In the genomic region with DNA sequence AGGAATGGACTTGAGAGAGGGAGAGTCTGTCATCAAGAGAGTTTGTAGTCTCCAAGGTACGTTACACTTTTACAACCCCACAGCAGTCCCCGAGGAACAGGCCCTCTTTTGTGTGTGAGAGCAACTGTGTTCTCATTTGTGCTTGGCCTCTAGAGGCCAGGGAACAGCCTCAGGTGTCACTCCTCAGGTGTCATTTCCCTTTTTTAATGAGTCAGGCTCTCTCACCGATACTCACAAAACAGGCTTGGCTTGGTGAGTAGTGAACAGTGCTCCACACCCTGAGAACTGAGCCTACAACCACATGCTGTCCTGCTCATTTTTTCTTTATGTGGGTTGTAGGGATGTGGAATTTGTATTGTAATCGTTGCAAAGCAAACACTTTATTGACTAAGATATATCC, we compare ENCODE assay signal across 22 mouse cellular contexts. TPM values are rescaled to one million over a fixed set of nuclear protein-coding genes. Genes with fewer than 3 reads are reported as not detected.
DNase-seq lines count a peak whose midpoint lies in the region; ATAC-seq lines count a peak whose summit lies in the region.
"Had no signal": no experiment of that assay in that cellular context is flagged by ENCODE, and none has a peak within 500 bp of the region (broad histone marks: within the 10 kb centered on the region; RNA-seq: fewer than 3 reads in every experiment).

No protein-coding gene starts in this region.

- H3K27me3 ChIP-seq in embryonic facial prominence, embryonic 13.5 days: no peaks in the 10 kb centered on the region
- H3K27me3 ChIP-seq in embryonic facial prominence, embryonic 10.5 days (replicated peaks; ENCODE audit: low read depth, poor library complexity, severe bottlenecking): no peaks in the 10 kb centered on the region
- no peaks in the 10 kb centered on the region for H3K27me3 ChIP-seq in limb, embryonic 11.5 days (ENCODE audit: control insufficient read depth, insufficient read depth, low read length)
- no peaks in the 10 kb centered on the region for H3K27me3 ChIP-seq in limb, embryonic 10.5 days (ENCODE audit: low read depth, poor library complexity, severe bottlenecking)
- H3K27me3 ChIP-seq in embryonic facial prominence, embryonic 15.5 days: no peaks in the 10 kb centered on the region
- H3K27me3 ChIP-seq in midbrain, embryonic 13.5 days: no peaks in the 10 kb centered on the region
- H3K27me3 ChIP-seq: embryonic facial prominence, embryonic 12.5 days; forebrain, embryonic 12.5 days had no signal

- 0 out of 2 replicates have a peak, but pooled peaks have one; percentile 20 for ATAC-seq in embryonic facial prominence, embryonic 13.5 days (ENCODE audit: insufficient number of reproducible peaks, insufficient read depth, low FRiP score, low TSS enrichment, low read depth)
- ATAC-seq in limb, embryonic 11.5 days (ENCODE audit: insufficient number of reproducible peaks, low FRiP score, low TSS enrichment, low read depth): 0 out of 2 replicates have a peak, but pooled peaks have one; percentile 39
- peak; percentile 34; the same call in 1 of the 2 replicates for ATAC-seq in embryonic facial prominence, embryonic 15.5 days (ENCODE audit: insufficient number of reproducible peaks, low FRiP score, low TSS enrichment, low read depth)
- no peak for ATAC-seq in midbrain, embryonic 13.5 days
- ATAC-seq: forebrain, embryonic 14.5 days; forebrain, embryonic 16.5 days had no signal

- no peak overlapping the region for H3K9ac ChIP-seq in embryonic facial prominence, embryonic 13.5 days
- H3K9ac ChIP-seq in limb, embryonic 11.5 days (ENCODE audit: low read length): no peak overlapping the region
- H3K9ac ChIP-seq in embryonic facial prominence, embryonic 15.5 days: no peak overlapping the region
- no peak overlapping the region for H3K9ac ChIP-seq in midbrain, embryonic 13.5 days (replicated peaks)
- H3K9ac ChIP-seq: embryonic facial prominence, embryonic 12.5 days; forebrain, embryonic 12.5 days had no signal

- no peak for DNase-seq in embryonic facial prominence, embryonic 10.5 days (ENCODE audit: low spot score)
- DNase-seq in limb, embryonic 11.5 days (ENCODE audit: low spot score): no peak
- no peak for DNase-seq in limb, embryonic 10.5 days (ENCODE audit: low spot score)
- DNase-seq: adrenal gland, adult 2 months; adrenal gland, postnatal 10 days; adrenal gland, postnatal 25 days; cerebellum, adult 11 months; cerebellum, adult 18-20 months; cerebellum, adult 8-10 months; cerebellum, adult 9-11 months; cerebellum, postnatal 14 days; cerebellum, postnatal 36 days; embryo, embryonic 11 days had no signal

- 69% methylated on average over 4 of the region's 4 CpGs for WGBS in embryonic facial prominence, embryonic 13.5 days
- WGBS in embryonic facial prominence, embryonic 10.5 days: 79% methylated on average over 4 of the region's 4 CpGs
- 49% methylated on average over 4 of the region's 4 CpGs for WGBS in limb, embryonic 11.5 days
- 71% methylated on average over 4 of the region's 4 CpGs for WGBS in limb, embryonic 10.5 days
- 68% methylated on average over 4 of the region's 4 CpGs for WGBS in embryonic facial prominence, embryonic 15.5 days
- 92% methylated on average over 4 of the region's 4 CpGs for WGBS in midbrain, embryonic 13.5 days

- no peaks in the 10 kb centered on the region for H3K9me3 ChIP-seq in embryonic facial prominence, embryonic 13.5 days
- no peaks in the 10 kb centered on the region for H3K9me3 ChIP-seq in embryonic facial prominence, embryonic 10.5 days
- H3K9me3 ChIP-seq in limb, embryonic 11.5 days (ENCODE audit: control insufficient read depth, low read length): no peaks in the 10 kb centered on the region
- no peaks in the 10 kb centered on the region for H3K9me3 ChIP-seq in limb, embryonic 10.5 days (replicated peaks)
- H3K9me3 ChIP-seq in embryonic facial prominence, embryonic 15.5 days (replicated peaks): no peaks in the 10 kb centered on the region
- H3K9me3 ChIP-seq in midbrain, embryonic 13.5 days: no peaks in the 10 kb centered on the region
- H3K9me3 ChIP-seq: embryonic facial prominence, embryonic 12.5 days; forebrain, embryonic 10.5 days; forebrain, embryonic 12.5 days had no signal

- H3K4me1 ChIP-seq in embryonic facial prominence, embryonic 13.5 days: no peaks in the 10 kb centered on the region
- H3K4me1 ChIP-seq in embryonic facial prominence, embryonic 10.5 days: no peaks in the 10 kb centered on the region
- no peaks in the 10 kb centered on the region for H3K4me1 ChIP-seq in limb, embryonic 11.5 days (ENCODE audit: control insufficient read depth, insufficient read depth, low read length)
- 0 out of 2 replicates have a peak, but pooled peaks cover 5% of the 10 kb centered on the region for H3K4me1 ChIP-seq in limb, embryonic 10.5 days
- no peaks in the 10 kb centered on the region for H3K4me1 ChIP-seq in embryonic facial prominence, embryonic 15.5 days
- no peaks in the 10 kb centered on the region for H3K4me1 ChIP-seq in midbrain, embryonic 13.5 days (replicated peaks)
- H3K4me1 ChIP-seq: embryonic facial prominence, embryonic 12.5 days; forebrain, embryonic 10.5 days; forebrain, embryonic 12.5 days had no signal

- H3K4me2 ChIP-seq in embryonic facial prominence, embryonic 13.5 days: no peak overlapping the region
- no peak overlapping the region for H3K4me2 ChIP-seq in limb, embryonic 11.5 days (ENCODE audit: low read depth, severe bottlenecking)
- H3K4me2 ChIP-seq in embryonic facial prominence, embryonic 15.5 days (replicated peaks): no peak overlapping the region
- H3K4me2 ChIP-seq in midbrain, embryonic 13.5 days (replicated peaks): no peak overlapping the region
- H3K4me2 ChIP-seq: embryonic facial prominence, embryonic 12.5 days; forebrain, embryonic 12.5 days had no signal

- H3K4me3 ChIP-seq in embryonic facial prominence, embryonic 13.5 days: no peak overlapping the region
- H3K4me3 ChIP-seq in embryonic facial prominence, embryonic 10.5 days: no peak overlapping the region
- no peak overlapping the region for H3K4me3 ChIP-seq in limb, embryonic 11.5 days (ENCODE audit: low read depth, low read length)
- no peak overlapping the region for H3K4me3 ChIP-seq in limb, embryonic 10.5 days
- no peak overlapping the region for H3K4me3 ChIP-seq in embryonic facial prominence, embryonic 15.5 days (replicated peaks)
- H3K4me3 ChIP-seq in midbrain, embryonic 13.5 days (replicated peaks): no peak overlapping the region
- H3K4me3 ChIP-seq: embryonic facial prominence, embryonic 12.5 days; erythroblast, embryonic 14.5 days; forebrain, embryonic 10.5 days; forebrain, embryonic 12.5 days had no signal

- H3K36me3 ChIP-seq in embryonic facial prominence, embryonic 13.5 days: peaks cover 11% of the 10 kb centered on the region
- H3K36me3 ChIP-seq in embryonic facial prominence, embryonic 10.5 days (replicated peaks): peaks cover 24% of the 10 kb centered on the region
- no peaks in the 10 kb centered on the region for H3K36me3 ChIP-seq in limb, embryonic 11.5 days (ENCODE audit: control insufficient read depth, insufficient read depth, low read length)
- H3K36me3 ChIP-seq in limb, embryonic 10.5 days: peaks cover 11% of the 10 kb centered on the region
- 0 out of 2 replicates have a peak, but pooled peaks cover 4% of the 10 kb centered on the region for H3K36me3 ChIP-seq in embryonic facial prominence, embryonic 15.5 days
- peaks cover 21% of the 10 kb centered on the region for H3K36me3 ChIP-seq in midbrain, embryonic 13.5 days

- H3K27ac ChIP-seq in embryonic facial prominence, embryonic 13.5 days: no peak overlapping the region
- H3K27ac ChIP-seq in embryonic facial prominence, embryonic 10.5 days (replicated peaks): no peak overlapping the region
- H3K27ac ChIP-seq in limb, embryonic 11.5 days (replicated peaks; ENCODE audit: low read depth, low read length): no peak overlapping the region
- no peak overlapping the region for H3K27ac ChIP-seq in limb, embryonic 10.5 days
- H3K27ac ChIP-seq in embryonic facial prominence, embryonic 15.5 days (replicated peaks): no peak overlapping the region
- no peak overlapping the region for H3K27ac ChIP-seq in midbrain, embryonic 13.5 days
- H3K27ac ChIP-seq: embryonic facial prominence, embryonic 12.5 days; forebrain, embryonic 10.5 days; forebrain, embryonic 12.5 days had no signal

RNA-seq across cellular contexts. Expression of gene Faxc, which starts 49.3 kb away (rescaled TPM):
- polyA plus RNA-seq in embryonic facial prominence, embryonic 13.5 days (2015; fragmentation: Nextera tagmentation; extraction: Ambion mirVana): 7.7 and 8.3 TPM in 2 replicates
- 11.6 TPM in 2 replicates for polyA plus RNA-seq in embryonic facial prominence, embryonic 10.5 days (2016; fragmentation: Nextera tagmentation; extraction: Ambion mirVana)
- 11.3 and 14.9 TPM in 2 replicates for polyA plus RNA-seq in limb, embryonic 11.5 days (2014; fragmentation: Nextera tagmentation; extraction: Ambion mirVana)
- 8.7 and 10.6 TPM in 2 replicates for polyA plus RNA-seq in limb, embryonic 10.5 days (2016; fragmentation: Nextera tagmentation; extraction: Ambion mirVana)
- polyA plus RNA-seq in embryonic facial prominence, embryonic 15.5 days (2015; fragmentation: Nextera tagmentation; extraction: Ambion mirVana): 4.9 and 5.6 TPM in 2 replicates
- polyA plus RNA-seq in midbrain, embryonic 13.5 days (2015; fragmentation: Nextera tagmentation; extraction: Ambion mirVana): 19.8 and 21.6 TPM in 2 replicates
- polyA plus RNA-seq: erythroblast, embryonic 14.5 days had no signal
